Mouse (Mus musculus) MEL (cell line): Measurements from ENCODE around the gene Trim67. TPM values are rescaled to one million over a fixed set of nuclear protein-coding genes. Genes with fewer than 3 reads are reported as not detected.

Experiments
- DNase-seq: peaks from one replicate; pipeline ENCODE4 v3.0.0; 2011; ENCODE audit warnings: low read depth, low spot score
- H3K27ac ChIP-seq: 2 replicates; pipeline ENCODE4 v1.5.1; 2012; ENCODE audit warnings: low read depth, mild to moderate bottlenecking, control low read depth, low read length, moderate library complexity; ENCODE audit not compliant: control insufficient read depth
- H3K27me3 ChIP-seq, 2 experiments: fragments of 150-350 bp in 1 of 2; sonication (generic) in 1 of 2; 2 replicates each; pipeline ENCODE4 v1.6.1; 2012; ENCODE audit warnings: low read length in 2 of 2, mild to moderate bottlenecking in 2 of 2, improper control_type of control experiment in 1 of 2, moderate library complexity in 1 of 2; ENCODE audit not compliant: insufficient read depth in 2 of 2, control insufficient read depth in 1 of 2
- H3K36me3 ChIP-seq, 2 experiments: 2 replicates each; pipeline ENCODE4 v1.6.1; 2012 to 2014; ENCODE audit warnings: low read length in 2 of 2, improper control_type of control experiment in 1 of 2, inconsistent platforms in 1 of 2, mild to moderate bottlenecking in 1 of 2; ENCODE audit not compliant: insufficient read depth in 2 of 2, control insufficient read depth in 1 of 2
- H3K4me1 ChIP-seq, 2 experiments: fragments of 150-350 bp in 1 of 2; sonication (generic) in 1 of 2; 2 replicates each; pipeline ENCODE4 v1.6.1; 2012; ENCODE audit warnings: low read length in 2 of 2, improper control_type of control experiment in 1 of 2, mild to moderate bottlenecking in 1 of 2; ENCODE audit not compliant: insufficient read depth in 2 of 2, control insufficient read depth in 1 of 2
- H3K4me3 ChIP-seq, 2 experiments: fragments of 150-350 bp in 1 of 2; sonication (generic) in 1 of 2; 2 replicates each; pipeline ENCODE4 v1.5.1; 2012; ENCODE audit warnings: low read depth in 2 of 2, low read length in 2 of 2, mild to moderate bottlenecking in 2 of 2, moderate library complexity in 2 of 2, control low read depth in 1 of 2, improper control_type of control experiment in 1 of 2; ENCODE audit not compliant: control insufficient read depth in 1 of 2, insufficient read depth in 1 of 2
- H3K79me2 ChIP-seq: 2 replicates; pipeline ENCODE4 v1.6.1; 2012; ENCODE audit warnings: mild to moderate bottlenecking, low read length, moderate library complexity; ENCODE audit not compliant: control insufficient read depth, poor library complexity, insufficient read depth
- H3K9ac ChIP-seq: 2 replicates; pipeline ENCODE4 v1.6.1; 2012; ENCODE audit warnings: low read depth, mild to moderate bottlenecking, control low read depth, low read length, moderate library complexity; ENCODE audit not compliant: control insufficient read depth, poor library complexity, severe bottlenecking
- H3K9me3 ChIP-seq: fragments of 150-350 bp; sonication (generic); replicated peaks from 2 replicates; pipeline ENCODE4 v1.6.1; 2012; ENCODE audit warnings: mild to moderate bottlenecking, low read length, improper control_type of control experiment, moderate library complexity; ENCODE audit not compliant: insufficient read depth
- CHD1 ChIP-seq: IDR thresholded peaks from 2 replicates; pipeline ENCODE4 v1.6.1; 2012; ENCODE audit warnings: low read depth, mild to moderate bottlenecking, inconsistent platforms, low read length, improper control_type of control experiment
- CHD2 ChIP-seq: IDR thresholded peaks from 2 replicates; pipeline ENCODE4 v1.6.1; 2011; ENCODE audit warnings: low read length, improper control_type of control experiment
- CTCF ChIP-seq, 3 experiments: IDR thresholded peaks in 2 of 3; conservative IDR thresholded peaks in 1 of 3; 2 replicates each; pipeline ENCODE4 v1.5.1; 2011 to 2012; ENCODE audit warnings: low read length in 3 of 3, low read depth in 2 of 3, mild to moderate bottlenecking in 2 of 3, improper control_type of control experiment in 1 of 3, inconsistent platforms in 1 of 3, mixed read lengths in 1 of 3, moderate library complexity in 1 of 3; ENCODE audit not compliant: control insufficient read depth in 1 of 3, insufficient read depth in 1 of 3, poor library complexity in 1 of 3, severe bottlenecking in 1 of 3
- ETS1 ChIP-seq: IDR thresholded peaks from 2 replicates; pipeline ENCODE4 v1.6.1; 2012; ENCODE audit warnings: low read depth, mild to moderate bottlenecking, inconsistent platforms, low read length, improper control_type of control experiment, moderate library complexity
- GABPA ChIP-seq: IDR thresholded peaks from 2 replicates; pipeline ENCODE4 v1.6.1; 2012; ENCODE audit warnings: low read depth, mild to moderate bottlenecking, inconsistent platforms, low read length, improper control_type of control experiment, moderate library complexity
- GATA1 ChIP-seq: IDR thresholded peaks from 2 replicates; pipeline ENCODE4 v1.6.1; 2011; ENCODE audit warnings: low read depth, low read length, improper control_type of control experiment
- MAFK ChIP-seq: IDR thresholded peaks from 2 replicates; pipeline ENCODE4 v1.6.1; 2011; ENCODE audit warnings: low read depth, mild to moderate bottlenecking, low read length, improper control_type of control experiment, borderline replicate concordance
- MAX ChIP-seq: IDR thresholded peaks from 2 replicates; pipeline ENCODE4 v1.6.1; 2011; ENCODE audit warnings: low read length, improper control_type of control experiment
- NELFE ChIP-seq: IDR thresholded peaks from 2 replicates; pipeline ENCODE4 v1.6.1; 2011; ENCODE audit warnings: low read depth, low read length, improper control_type of control experiment
- RCOR1 ChIP-seq: IDR thresholded peaks from 2 replicates; pipeline ENCODE4 v1.6.1; 2012; ENCODE audit warnings: low read depth, mild to moderate bottlenecking, inconsistent platforms, low read length, improper control_type of control experiment
- SIN3A ChIP-seq: IDR thresholded peaks from 2 replicates; pipeline ENCODE4 v1.6.1; 2012; ENCODE audit warnings: low read length, improper control_type of control experiment, inconsistent platforms
- SMC3 ChIP-seq: IDR thresholded peaks from 2 replicates; pipeline ENCODE4 v1.6.1; 2011; ENCODE audit warnings: low read depth, low read length, improper control_type of control experiment
- TAL1 ChIP-seq: IDR thresholded peaks from 2 replicates; pipeline ENCODE4 v1.6.1; 2012; ENCODE audit warnings: mild to moderate bottlenecking, inconsistent platforms, low read length, moderate library complexity, mixed read lengths
- USF1 ChIP-seq: IDR thresholded peaks from 2 replicates; pipeline ENCODE4 v1.6.1; 2014; ENCODE audit warnings: low read depth, mild to moderate bottlenecking, inconsistent platforms, low read length, improper control_type of control experiment, moderate library complexity
- USF2 ChIP-seq, 2 experiments: IDR thresholded peaks; 2 replicates each; pipeline ENCODE4 v1.6.1; 2011 to 2012; ENCODE audit warnings: improper control_type of control experiment in 2 of 2, low read length in 2 of 2, borderline replicate concordance in 1 of 2, inconsistent platforms in 1 of 2, low read depth in 1 of 2, mild to moderate bottlenecking in 1 of 2; ENCODE audit not compliant: insufficient read depth in 1 of 2
- ZC3H11A ChIP-seq: IDR thresholded peaks from 2 replicates; pipeline ENCODE4 v1.6.1; 2012; ENCODE audit warnings: low read depth, mild to moderate bottlenecking, inconsistent platforms, low read length, improper control_type of control experiment
- ZNF384 ChIP-seq: IDR thresholded peaks from 2 replicates; pipeline ENCODE4 v1.6.1; 2012; ENCODE audit warnings: low read depth, mild to moderate bottlenecking, inconsistent platforms, low read length, improper control_type of control experiment
- polyA plus RNA-seq, 2 experiments: library from polyadenylated mRNA; stranded (reverse) in 1 of 2; unstranded in 1 of 2; fragments of >175 nt in 1 of 2; fragments of >200 nt in 1 of 2; gene quantifications; 2 replicates each; pipeline versions ENCODE4 v1.2.1 to v1.2.4; 2012; ENCODE audit warnings: low replicate concordance in 2 of 2, low read depth in 1 of 2; ENCODE audit not compliant: insufficient read length in 2 of 2, insufficient read depth in 1 of 2, missing spikeins in 1 of 2
- total RNA-seq: library from RNA; depleted of rRNA; stranded (reverse); fragments of 300-350 nt; gene quantifications from 2 replicates; pipeline ENCODE4 v1.2.3, GENCODE M21; 2012

Trim67 gene
- total and polyA plus RNA-seq, 3 experiments: 0.06 TPM; not detected in 2

DNA sequence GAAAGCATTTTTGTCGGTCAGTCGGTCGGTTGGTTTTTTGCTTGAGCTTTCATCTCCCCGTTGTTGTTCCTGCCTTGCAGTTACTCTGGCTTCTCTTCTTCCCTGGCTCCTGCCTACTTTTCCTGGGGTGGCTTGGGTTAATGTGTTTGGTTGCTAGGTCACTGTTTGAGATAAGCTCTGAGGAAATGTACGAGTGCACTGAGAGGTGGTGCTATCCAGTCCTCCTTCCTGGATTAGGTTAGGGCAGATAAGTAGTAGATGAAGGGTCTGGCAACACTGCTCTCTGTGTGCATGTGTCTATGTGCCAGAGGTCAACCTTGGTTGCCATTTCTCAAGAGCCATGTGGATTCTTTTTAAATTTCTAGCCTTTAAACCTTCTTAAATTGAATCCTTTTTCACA is 79.8 kb downstream of the Trim67 start:
- H3K9me3 ChIP-seq: no peaks in the 10 kb centered on the region
- peaks cover 26% of the 10 kb centered on the region for H3K79me2 ChIP-seq
- H3K27ac ChIP-seq: no peak overlapping the region
- no peak overlapping the region for H3K4me3 ChIP-seq
- no peak overlapping the region for H3K9ac ChIP-seq
- peaks cover 11 to 14% of the 10 kb centered on the region in 2 experiments for H3K36me3 ChIP-seq
- no peaks in the 10 kb centered on the region for H3K27me3 ChIP-seq
- TF ChIP-seq SIN3A (no peak), GATA1 (peak; percentile 38; the same call in 1 of the 2 replicates)
- DNase-seq: peak; percentile 29
- H3K4me1 ChIP-seq: peaks cover 3 to 17% of the 10 kb centered on the region in 2 experiments

DNA sequence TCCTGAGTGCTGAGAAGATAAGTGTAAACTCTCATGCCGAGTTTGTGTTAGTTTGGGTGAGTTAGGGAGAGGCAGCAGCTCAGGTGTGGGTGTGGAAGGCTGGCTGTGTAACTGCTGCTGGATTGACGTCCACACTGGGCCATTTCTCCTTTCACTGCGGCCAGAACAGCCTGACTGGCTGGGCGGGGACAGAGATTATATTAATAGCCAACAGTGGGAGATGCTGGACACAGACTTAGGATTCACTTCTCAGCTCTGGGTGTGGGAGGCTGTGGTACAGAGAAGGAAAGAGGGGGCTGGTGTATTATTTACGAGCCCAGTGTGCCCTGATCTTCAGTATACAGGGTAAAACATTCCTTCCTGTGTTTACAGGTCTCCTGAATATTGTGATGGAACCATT is 85.2 kb downstream of the Trim67 start:
- Histone ChIP-seq H3K9ac (no peak overlapping the region), H3K9me3 (no peaks in the 10 kb centered on the region), H3K79me2 (no peaks in the 10 kb centered on the region; the same call in 1 of the 2 replicates), H3K27me3 (no peaks in the 10 kb centered on the region), H3K27ac (no peak overlapping the region; the same call in 1 of the 2 replicates), H3K36me3 (peaks cover 18 to 26% of the 10 kb centered on the region in 2 experiments), H3K4me1 (peaks cover 8 to 17% of the 10 kb centered on the region in 2 experiments)
- TF ChIP-seq USF1 (no peak), GABPA (no peak), MAX (no peak), MAFK (no peak), SMC3 (no peak), CTCF (IDR thresholded peaks at IDR 0.05 in 2 of 3, conservative IDR thresholded peaks at IDR 0.05 in 1 of 3; ENCODE audit: control insufficient read depth in 1 of 3, insufficient read depth in 1 of 3, low read depth in 2 of 3, low read length in 3 of 3, poor library complexity in 1 of 3, severe bottlenecking in 1 of 3) (no peak), ZC3H11A (no peak), ZNF384 (no peak), ETS1 (no peak), NELFE (no peak), CHD2 (no peak), CHD1 (no peak), USF2 (IDR thresholded peaks at IDR 0.05; ENCODE audit: borderline replicate concordance in 1 of 2, insufficient read depth in 1 of 2, low read depth in 1 of 2, low read length in 2 of 2) (no peak), TAL1 (no peak), RCOR1 (no peak)
- TF ChIP-seq, all 39 proteins: peak for 0
- H3K4me3 ChIP-seq: no peak overlapping the region
- no peak for DNase-seq
